Mouse (Mus musculus): ENCODE results near the gene Rpn2. TPM values are rescaled to one million over a fixed set of nuclear protein-coding genes. Genes with fewer than 3 reads are reported as not detected.

The Rpn2 gene
- polyA plus RNA-seq, 1 experiment from 2014 or later, result 265 TPM

DNA sequence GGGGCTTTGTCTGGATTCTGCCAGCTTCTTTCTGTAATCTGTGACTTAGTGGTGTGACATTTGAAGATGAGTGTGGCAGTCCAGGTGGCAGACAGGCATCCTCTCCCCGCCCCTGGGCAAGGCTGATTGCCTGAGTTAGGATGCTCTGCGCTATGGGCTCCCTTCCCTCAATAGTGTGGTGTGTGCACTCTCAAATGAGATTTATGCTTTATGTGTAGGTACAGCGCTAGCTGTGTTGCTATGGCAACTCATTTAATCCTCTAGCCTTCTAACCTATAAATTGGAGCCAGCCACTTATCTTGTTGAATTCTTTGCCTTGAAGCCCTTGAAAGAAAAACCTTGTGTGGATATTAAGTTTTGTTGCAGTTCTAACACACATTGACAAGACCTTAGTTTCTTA, 34.9 kb downstream of the Rpn2 start:
- Histone ChIP-seq H3K9ac (no peak overlapping the region), H3K9me3 (no peaks in the 10 kb centered on the region), H3K27me3 (no peaks in the 10 kb centered on the region), H3K4me2 (replicated peaks) (no peak overlapping the region), H3K4me3 (no peak overlapping the region), H3K36me3 (peaks cover 95% of the 10 kb centered on the region), H3K27ac (no peak overlapping the region), H3K4me1 (peaks cover 4% of the 10 kb centered on the region; the same call in 1 of the 2 replicates)
- WGBS, result 88% methylated on average over 3 of the region's 3 CpGs
- ATAC-seq (ENCODE audit: insufficient number of reproducible peaks, insufficient read depth, low FRiP score, low TSS enrichment), result no peak

- H3K4me3 ChIP-seq, result no peak overlapping the region
- no peak overlapping the region for H3K9ac ChIP-seq
- no peaks in the 10 kb centered on the region for H3K9me3 ChIP-seq
- no peaks in the 10 kb centered on the region for H3K27me3 ChIP-seq
- H3K27ac ChIP-seq, result no peak overlapping the region
- 81% methylated on average over 7 of the region's 7 CpGs for WGBS
- ATAC-seq (ENCODE audit: insufficient number of reproducible peaks, insufficient read depth, low FRiP score, low TSS enrichment), result no peak
- H3K36me3 ChIP-seq, result peaks cover 90% of the 10 kb centered on the region
- H3K4me2 ChIP-seq (replicated peaks), result no peak overlapping the region
- peaks cover 4% of the 10 kb centered on the region; the same call in 1 of the 2 replicates for H3K4me1 ChIP-seq
Measured at GRCm38 (mm10) chr2:157314310-157314709, 35.5 kb downstream of the Rpn2 start.

- peaks cover 4% of the 10 kb centered on the region; the same call in 1 of the 2 replicates for H3K4me1 ChIP-seq
- no peak overlapping the region for H3K27ac ChIP-seq
- no peak overlapping the region for H3K4me3 ChIP-seq
- H3K4me2 ChIP-seq (replicated peaks), result no peak overlapping the region
- WGBS, result 88% methylated on average over 6 of the region's 6 CpGs
- H3K27me3 ChIP-seq, result no peaks in the 10 kb centered on the region
- H3K9ac ChIP-seq, result no peak overlapping the region
- no peaks in the 10 kb centered on the region for H3K9me3 ChIP-seq
- no peak for ATAC-seq (ENCODE audit: insufficient number of reproducible peaks, insufficient read depth, low FRiP score, low TSS enrichment)
- peaks cover 86% of the 10 kb centered on the region for H3K36me3 ChIP-seq
Measured at GRCm38 (mm10) chr2:157315486-157315885, 36.7 kb downstream of the Rpn2 start.

- Histone ChIP-seq H3K4me3 (no peak overlapping the region), H3K27me3 (no peaks in the 10 kb centered on the region), H3K4me1 (peaks cover 4% of the 10 kb centered on the region; the same call in 1 of the 2 replicates), H3K9me3 (no peaks in the 10 kb centered on the region), H3K36me3 (peaks cover 86% of the 10 kb centered on the region), H3K9ac (no peak overlapping the region), H3K27ac (no peak overlapping the region), H3K4me2 (replicated peaks) (no peak overlapping the region)
- ATAC-seq (ENCODE audit: insufficient number of reproducible peaks, insufficient read depth, low FRiP score, low TSS enrichment), result no peak
- 81% methylated on average over 14 of the region's 14 CpGs for WGBS
Measured at GRCm38 (mm10) chr2:157316358-157316933, 37.6 kb downstream of the Rpn2 start.

DNA sequence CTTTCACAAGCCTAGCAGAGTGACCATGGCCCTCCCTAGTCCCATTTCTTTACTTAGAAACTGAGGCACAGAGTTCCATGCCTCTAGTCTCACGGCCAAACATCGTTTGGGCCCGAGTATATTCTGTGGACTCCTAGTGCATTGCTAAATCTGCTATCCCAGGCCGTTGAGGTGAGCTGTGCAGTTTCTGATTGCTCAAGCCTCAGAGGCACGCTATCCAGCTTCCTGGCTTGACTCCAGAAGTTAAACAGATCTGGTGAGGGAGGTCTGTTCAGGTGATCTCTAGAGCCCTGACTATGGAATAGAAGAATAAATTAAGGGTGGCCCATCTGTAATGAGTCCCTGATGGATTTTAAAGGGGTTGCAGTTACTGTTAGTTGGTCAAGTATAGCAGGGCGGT, 38.4 kb downstream of the Rpn2 start:
- H3K4me3 ChIP-seq, result no peak overlapping the region
- ATAC-seq (ENCODE audit: insufficient number of reproducible peaks, insufficient read depth, low FRiP score, low TSS enrichment), result no peak
- no peak overlapping the region for H3K4me2 ChIP-seq (replicated peaks)
- 92% methylated on average over 6 of the region's 6 CpGs for WGBS
- H3K4me1 ChIP-seq, result peaks cover 4% of the 10 kb centered on the region; the same call in 1 of the 2 replicates
- no peaks in the 10 kb centered on the region for H3K9me3 ChIP-seq
- H3K9ac ChIP-seq, result no peak overlapping the region
- H3K27me3 ChIP-seq, result no peaks in the 10 kb centered on the region
- no peak overlapping the region for H3K27ac ChIP-seq
- peaks cover 86% of the 10 kb centered on the region for H3K36me3 ChIP-seq

DNA sequence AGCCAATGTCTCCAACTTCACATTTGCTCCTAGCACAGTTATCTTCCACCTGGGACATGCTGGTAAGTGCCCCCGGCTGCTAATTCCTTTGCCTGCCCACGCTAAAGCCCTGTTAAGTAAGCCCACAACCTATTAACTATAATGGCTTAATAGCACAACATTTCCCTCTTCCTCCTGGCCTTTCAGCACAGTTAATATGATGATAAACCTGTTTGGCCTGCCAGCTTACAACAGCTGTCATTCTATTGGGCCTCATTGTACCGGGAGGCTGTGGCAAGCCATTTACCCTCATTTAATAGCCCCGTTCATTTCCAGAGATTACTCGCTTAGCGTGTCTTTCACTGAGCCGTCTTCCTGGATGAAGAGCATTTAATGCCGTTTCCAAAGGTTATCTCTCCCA, 41.3 kb downstream of the Rpn2 start:
- Histone ChIP-seq H3K27ac (peak overlapping the region; percentile 36; the same call in 1 of the 2 replicates), H3K36me3 (peaks cover 86% of the 10 kb centered on the region), H3K27me3 (no peaks in the 10 kb centered on the region), H3K4me3 (no peak overlapping the region), H3K9me3 (no peaks in the 10 kb centered on the region), H3K4me2 (replicated peaks) (no peak overlapping the region), H3K4me1 (no peaks in the 10 kb centered on the region), H3K9ac (no peak overlapping the region)
- WGBS, result 72% methylated on average over 8 of the region's 8 CpGs
- no peak for ATAC-seq (ENCODE audit: insufficient number of reproducible peaks, insufficient read depth, low FRiP score, low TSS enrichment)

DNA sequence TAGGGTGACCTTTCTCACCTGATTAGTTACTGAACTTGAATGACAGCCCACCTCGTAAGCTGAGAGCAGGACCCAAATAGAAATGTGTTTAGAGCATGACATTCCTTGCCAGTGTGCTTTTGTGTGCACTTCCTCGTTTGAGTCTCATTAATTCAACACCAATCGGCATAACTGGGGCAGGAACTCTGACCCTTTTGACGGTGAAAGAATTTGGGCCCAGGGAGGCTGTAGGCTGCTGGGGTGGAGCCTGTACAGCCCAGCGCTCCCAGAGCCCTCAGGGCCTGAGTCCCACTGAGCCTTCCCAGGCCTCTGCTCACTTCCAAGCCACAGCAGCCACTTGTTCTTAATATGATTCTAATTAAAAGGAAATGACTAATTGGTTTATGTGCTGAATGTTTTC, 42.1 kb downstream of the Rpn2 start:
- Histone ChIP-seq H3K4me2 (replicated peaks) (no peak overlapping the region), H3K4me1 (no peaks in the 10 kb centered on the region), H3K36me3 (peaks cover 87% of the 10 kb centered on the region), H3K9ac (peak overlapping the region; percentile 7; the same call in 1 of the 2 replicates), H3K9me3 (no peaks in the 10 kb centered on the region), H3K27me3 (no peaks in the 10 kb centered on the region), H3K4me3 (no peak overlapping the region), H3K27ac (peak overlapping the region; percentile 36; the same call in 1 of the 2 replicates)
- 36% methylated on average over 5 of the region's 5 CpGs for WGBS
- no peak for ATAC-seq (ENCODE audit: insufficient number of reproducible peaks, insufficient read depth, low FRiP score, low TSS enrichment)

- Histone ChIP-seq H3K4me2 (replicated peaks) (no peak overlapping the region), H3K4me3 (no peak overlapping the region), H3K36me3 (peaks cover 87% of the 10 kb centered on the region), H3K9me3 (no peaks in the 10 kb centered on the region), H3K27ac (no peak overlapping the region), H3K27me3 (no peaks in the 10 kb centered on the region), H3K9ac (no peak overlapping the region), H3K4me1 (no peaks in the 10 kb centered on the region)
- WGBS, result 88% methylated on average over 5 of the region's 5 CpGs
- ATAC-seq (ENCODE audit: insufficient number of reproducible peaks, insufficient read depth, low FRiP score, low TSS enrichment), result no peak
Measured at GRCm38 (mm10) chr2:157322029-157322766, 43.4 kb downstream of the Rpn2 start.

- H3K4me2 ChIP-seq (replicated peaks), result no peak overlapping the region
- H3K9ac ChIP-seq, result no peak overlapping the region
- WGBS, result 87% methylated on average over 2 of the region's 2 CpGs
- H3K4me1 ChIP-seq, result 0 out of 2 replicates have a peak, but pooled peaks cover 4% of the 10 kb centered on the region
- H3K27me3 ChIP-seq, result no peaks in the 10 kb centered on the region
- no peak overlapping the region for H3K4me3 ChIP-seq
- peaks cover 78% of the 10 kb centered on the region for H3K36me3 ChIP-seq
- H3K27ac ChIP-seq, result no peak overlapping the region
- no peak for ATAC-seq (ENCODE audit: insufficient number of reproducible peaks, insufficient read depth, low FRiP score, low TSS enrichment)
- H3K9me3 ChIP-seq, result no peaks in the 10 kb centered on the region
Measured at GRCm38 (mm10) chr2:157325238-157325637, 46.4 kb downstream of the Rpn2 start.

DNA sequence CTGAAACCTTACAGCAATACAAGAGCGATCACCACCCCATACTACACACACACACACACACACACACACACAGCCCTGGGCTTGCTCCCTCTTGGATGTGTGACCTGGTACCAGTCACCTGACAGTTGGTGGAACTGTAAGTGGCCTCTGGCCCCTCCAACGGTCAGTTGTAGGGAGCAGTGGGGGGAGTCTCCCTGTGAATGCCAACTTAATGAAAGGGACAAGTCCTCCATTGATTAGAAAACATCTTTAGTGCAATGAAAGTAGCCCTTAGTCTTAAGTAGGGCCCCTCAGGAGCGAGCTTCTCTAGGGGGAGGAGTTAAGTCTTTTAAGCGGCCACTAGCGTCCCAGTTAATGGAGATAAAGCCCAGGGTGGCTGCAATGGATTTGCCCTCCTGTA, 49.3 kb downstream of the Rpn2 start:
- H3K36me3 ChIP-seq, result peaks cover 49% of the 10 kb centered on the region
- WGBS, result 43% methylated on average over 5 of the region's 5 CpGs
- H3K4me2 ChIP-seq (replicated peaks), result no peak overlapping the region
- no peak for ATAC-seq (ENCODE audit: insufficient number of reproducible peaks, insufficient read depth, low FRiP score, low TSS enrichment)
- peaks cover 4% of the 10 kb centered on the region; the same call in 1 of the 2 replicates for H3K4me1 ChIP-seq
- 0 out of 2 replicates have a peak overlapping the region, but pooled peaks have one; percentile 6 for H3K27ac ChIP-seq
- H3K27me3 ChIP-seq, result no peaks in the 10 kb centered on the region
- no peak overlapping the region for H3K9ac ChIP-seq
- H3K4me3 ChIP-seq, result no peak overlapping the region
- no peaks in the 10 kb centered on the region for H3K9me3 ChIP-seq

DNA sequence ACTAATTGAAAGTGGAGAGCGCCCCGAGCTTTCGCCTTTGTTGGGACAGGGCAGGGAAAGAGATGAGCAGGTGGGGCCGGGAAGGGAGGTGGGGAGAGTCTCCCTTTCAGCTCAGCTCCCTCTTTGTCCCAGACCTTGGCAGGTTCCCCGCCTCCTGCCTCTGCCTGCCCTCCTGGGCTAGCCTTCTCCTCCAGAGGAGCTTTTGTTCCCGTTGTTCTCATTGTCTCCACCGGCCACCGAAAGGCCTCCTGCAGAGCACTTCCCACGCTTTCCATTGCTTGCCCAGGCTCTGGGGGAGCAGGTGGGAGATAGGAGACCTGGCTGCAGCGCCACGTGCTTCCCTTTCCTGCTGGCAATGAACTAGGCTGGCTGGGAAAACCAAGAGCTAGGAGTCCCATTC, 49.8 kb downstream of the Rpn2 start:
- ATAC-seq (ENCODE audit: insufficient number of reproducible peaks, insufficient read depth, low FRiP score, low TSS enrichment), result no peak
- no peak overlapping the region for H3K4me3 ChIP-seq
- H3K4me2 ChIP-seq (replicated peaks), result no peak overlapping the region
- WGBS, result 30% methylated on average over 11 of the region's 11 CpGs
- H3K27ac ChIP-seq, result no peak overlapping the region
- peaks cover 44% of the 10 kb centered on the region for H3K36me3 ChIP-seq
- peaks cover 4% of the 10 kb centered on the region; the same call in 1 of the 2 replicates for H3K4me1 ChIP-seq
- H3K9me3 ChIP-seq, result no peaks in the 10 kb centered on the region
- H3K9ac ChIP-seq, result no peak overlapping the region
- no peaks in the 10 kb centered on the region for H3K27me3 ChIP-seq

DNA sequence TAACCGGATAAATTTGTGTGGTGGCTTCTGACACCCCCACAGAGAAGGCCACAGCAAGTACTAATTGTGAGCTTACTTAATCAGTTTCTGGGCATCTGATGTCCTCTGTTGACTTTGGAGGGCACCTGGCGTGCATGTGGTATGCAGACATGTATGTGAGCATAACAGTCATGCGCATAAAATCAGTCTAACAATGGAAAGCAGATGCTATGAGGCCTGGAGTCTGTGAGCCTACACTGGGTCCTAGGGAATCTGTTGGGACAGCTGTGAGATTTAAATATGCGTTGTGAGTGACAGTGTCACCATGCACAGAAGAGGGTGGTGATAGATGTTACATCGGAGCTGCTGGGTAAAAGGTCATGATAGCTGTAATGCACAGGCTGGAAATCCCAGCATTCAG, 53.2 kb downstream of the Rpn2 start:
- Histone ChIP-seq H3K36me3 (peaks cover 11% of the 10 kb centered on the region), H3K27ac (no peak overlapping the region), H3K4me3 (no peak overlapping the region), H3K9ac (no peak overlapping the region), H3K9me3 (no peaks in the 10 kb centered on the region), H3K4me2 (replicated peaks) (no peak overlapping the region), H3K27me3 (no peaks in the 10 kb centered on the region), H3K4me1 (peaks cover 4% of the 10 kb centered on the region; the same call in 1 of the 2 replicates)
- WGBS, result 57% methylated on average over 5 of the region's 5 CpGs
- ATAC-seq (ENCODE audit: insufficient number of reproducible peaks, insufficient read depth, low FRiP score, low TSS enrichment), result no peak

Data from embryonic facial prominence, embryonic 12.5 days (tissue).